Mouse (Mus musculus) midbrain, embryonic 11.5 days (tissue): ENCODE data around the gene Gtf2f1. TPM values are rescaled to one million over a fixed set of nuclear protein-coding genes. Genes with fewer than 3 reads are reported as not detected.

Source experiments
- ATAC-seq: fragments of 200-750 bp; cut with Nextera tagmentation; 2 replicates; pipeline ENCODE4 v1.8.0; 2017; ENCODE audit warnings: moderate TSS enrichment, moderate library complexity; ENCODE audit not compliant: low FRiP score
- DNase-seq: peaks from one replicate; pipeline ENCODE4 v3.0.0; 2015; ENCODE audit warnings: low spot score; ENCODE audit errors: missing footprints
- H3K27ac ChIP-seq: fragments of 300-500 bp; sonication (generic); 2 replicates; pipeline ENCODE4 v1.5.1; 2014; ENCODE audit warnings: low read depth, low read length
- H3K27me3 ChIP-seq: fragments of 300-500 bp; sonication (generic); 2 replicates; pipeline ENCODE4 v1.6.1; 2014; ENCODE audit warnings: mild to moderate bottlenecking, low read length, moderate library complexity, mixed read lengths; ENCODE audit not compliant: control insufficient read depth, insufficient read depth
- H3K36me3 ChIP-seq: fragments of 300-500 bp; sonication (generic); 2 replicates; pipeline ENCODE4 v1.6.1; 2014; ENCODE audit warnings: mild to moderate bottlenecking, low read length, moderate library complexity, mixed read lengths; ENCODE audit not compliant: control insufficient read depth, insufficient read depth
- H3K4me1 ChIP-seq: fragments of 300-500 bp; sonication (generic); 2 replicates; pipeline ENCODE4 v1.6.1; 2014; ENCODE audit warnings: low read length; ENCODE audit not compliant: control insufficient read depth, insufficient read depth
- H3K4me2 ChIP-seq: fragments of 300-500 bp; sonication (generic); 2 replicates; pipeline ENCODE4 v1.6.1; 2014; ENCODE audit warnings: mild to moderate bottlenecking, moderate library complexity
- H3K4me3 ChIP-seq: fragments of 300-500 bp; sonication (generic); 2 replicates; pipeline ENCODE4 v1.5.1; 2014; ENCODE audit warnings: low read depth, low read length
- H3K9ac ChIP-seq: fragments of 300-500 bp; sonication (generic); 2 replicates; pipeline ENCODE4 v1.6.1; 2014; ENCODE audit warnings: low read length
- H3K9me3 ChIP-seq: fragments of 300-500 bp; sonication (generic); 2 replicates; pipeline ENCODE4 v1.6.1; 2016; ENCODE audit warnings: low read length; ENCODE audit not compliant: control insufficient read depth
- WGBS: fragments of 180-500 bp; shearing (Covaris S2); extraction: QIAGEN DNeasy Blood & Tissue Kit; methylation state at CpG from one replicate; pipeline ENCODE4 v1.1.7; 2014; 5-methylcytosine and 5-hydroxymethylcytosine counted together
- polyA plus RNA-seq: library from polyadenylated mRNA; unstranded; fragments of >200 nt; fragmentation: Nextera tagmentation; extraction: Ambion mirVana; gene quantifications from 2 replicates; pipeline ENCODE4 v1.2.1, GENCODE M21; 2014

Gtf2f1 gene
- polyA plus RNA-seq, 1 experiment from 2014 or later, result 76.0 TPM

- no peak for DNase-seq
- 74% methylated on average over 3 of the region's 3 CpGs for WGBS
- no peak for ATAC-seq
- H3K4me1 ChIP-seq, result no peaks in the 10 kb centered on the region
- no peak overlapping the region for H3K4me2 ChIP-seq
- H3K27ac ChIP-seq, result no peak overlapping the region
- no peak overlapping the region for H3K4me3 ChIP-seq
- H3K36me3 ChIP-seq, result no peaks in the 10 kb centered on the region
- H3K9me3 ChIP-seq, result no peaks in the 10 kb centered on the region
- H3K9ac ChIP-seq, result no peak overlapping the region
- no peaks in the 10 kb centered on the region for H3K27me3 ChIP-seq
These were observed 41.8 kb downstream of the Gtf2f1 start for GRCm38 (mm10) chr17:56969321-56969720.

DNA sequence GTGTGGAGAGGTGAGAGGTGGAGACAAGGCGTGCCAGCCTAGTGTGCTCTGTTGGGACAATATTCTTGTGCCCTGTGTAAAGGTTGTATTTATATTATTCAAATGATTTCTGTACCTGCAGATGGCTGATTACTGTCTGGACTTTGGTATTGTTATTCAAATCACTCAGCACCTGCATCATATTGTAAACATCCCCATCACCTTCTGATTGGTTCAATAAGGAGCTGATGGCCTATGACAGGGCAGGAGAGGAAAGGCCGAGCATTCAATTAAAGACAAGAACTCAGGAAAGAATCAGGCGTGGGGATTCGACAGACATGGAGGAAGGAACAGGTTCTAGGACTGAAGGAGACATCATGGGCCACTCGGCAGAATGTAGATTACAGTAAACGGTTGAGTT is 47.4 kb downstream of the Gtf2f1 start:
- 73% methylated on average over 6 of the region's 6 CpGs for WGBS
- H3K9ac ChIP-seq, result no peak overlapping the region
- no peaks in the 10 kb centered on the region for H3K36me3 ChIP-seq
- ATAC-seq (no peak), DNase-seq (no peak)
- no peaks in the 10 kb centered on the region for H3K9me3 ChIP-seq
- H3K4me2 ChIP-seq, result no peak overlapping the region
- H3K4me3 ChIP-seq, result no peak overlapping the region
- no peak overlapping the region for H3K27ac ChIP-seq
- H3K27me3 ChIP-seq, result no peaks in the 10 kb centered on the region
- H3K4me1 ChIP-seq, result no peaks in the 10 kb centered on the region

DNA sequence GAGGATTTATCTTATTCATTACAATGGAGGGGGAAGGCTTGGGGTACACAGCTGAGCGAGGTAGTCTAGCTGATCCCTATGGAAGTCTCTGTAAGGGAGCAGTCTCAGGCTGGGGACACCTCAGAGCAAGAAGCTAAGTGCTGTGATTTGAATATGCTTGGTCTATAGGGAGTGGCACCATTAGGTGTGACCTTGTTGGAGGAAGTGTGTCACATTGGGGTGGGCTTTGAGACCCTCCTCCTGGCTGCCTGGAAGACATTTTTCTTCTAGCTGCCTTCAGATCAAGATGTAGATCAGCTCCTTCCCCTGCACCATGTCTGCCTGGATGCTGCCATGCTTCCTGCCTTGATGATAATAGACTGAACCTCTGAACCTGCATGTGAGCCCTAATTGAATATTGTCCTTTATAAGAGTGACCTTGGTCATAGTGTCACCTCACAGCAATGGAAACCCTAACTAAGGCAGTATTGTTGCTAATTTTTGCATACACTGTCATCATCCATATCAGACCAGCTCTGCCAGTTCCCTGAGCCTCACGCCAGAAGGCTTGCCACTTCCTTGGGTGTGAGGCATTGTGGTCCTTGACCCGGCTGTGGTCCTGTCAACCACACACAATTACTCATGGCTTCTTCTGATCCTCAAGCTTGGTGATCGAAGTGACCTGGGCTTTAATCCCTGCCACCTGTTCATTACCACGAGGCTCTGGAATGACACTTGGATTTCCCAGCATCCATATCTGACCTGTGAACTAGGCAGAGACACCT is 48.3 kb downstream of the Gtf2f1 start:
- H3K4me2 ChIP-seq, result no peak overlapping the region
- no peak overlapping the region for H3K4me3 ChIP-seq
- no peaks in the 10 kb centered on the region for H3K4me1 ChIP-seq
- H3K27me3 ChIP-seq, result no peaks in the 10 kb centered on the region
- no peak overlapping the region for H3K9ac ChIP-seq
- H3K27ac ChIP-seq, result no peak overlapping the region
- no peaks in the 10 kb centered on the region for H3K9me3 ChIP-seq
- DNase-seq (no peak), ATAC-seq (no peak)
- 82% methylated on average over 5 of the region's 5 CpGs for WGBS
- H3K36me3 ChIP-seq, result no peaks in the 10 kb centered on the region

GRCm38 (mm10) chr17:56961880-56962279 is 49.2 kb downstream of the Gtf2f1 start:
- DNase-seq (no peak), ATAC-seq (no peak)
- Histone ChIP-seq H3K9me3 (no peaks in the 10 kb centered on the region), H3K27ac (no peak overlapping the region), H3K4me1 (no peaks in the 10 kb centered on the region), H3K4me2 (no peak overlapping the region), H3K27me3 (no peaks in the 10 kb centered on the region), H3K4me3 (no peak overlapping the region), H3K9ac (no peak overlapping the region), H3K36me3 (no peaks in the 10 kb centered on the region)
- WGBS, result 89% methylated on average over 4 of the region's 4 CpGs

GRCm38 (mm10) chr17:56958667-56959066 is 52.4 kb downstream of the Gtf2f1 start:
- no peak overlapping the region for H3K4me3 ChIP-seq
- H3K9ac ChIP-seq, result no peak overlapping the region
- no peak overlapping the region for H3K4me2 ChIP-seq
- no peaks in the 10 kb centered on the region for H3K9me3 ChIP-seq
- no peak overlapping the region for H3K27ac ChIP-seq
- H3K36me3 ChIP-seq, result no peaks in the 10 kb centered on the region
- DNase-seq (no peak), ATAC-seq (no peak)
- no peaks in the 10 kb centered on the region for H3K27me3 ChIP-seq
- no peaks in the 10 kb centered on the region for H3K4me1 ChIP-seq
- 83% methylated on average over 4 of the region's 4 CpGs for WGBS

GRCm38 (mm10) chr17:56957763-56958429 is 53.2 kb downstream of the Gtf2f1 start:
- H3K4me1 ChIP-seq, result no peaks in the 10 kb centered on the region
- WGBS, result 37% methylated on average over 11 of the region's 11 CpGs
- no peak overlapping the region for H3K9ac ChIP-seq
- H3K4me2 ChIP-seq, result no peak overlapping the region
- no peaks in the 10 kb centered on the region for H3K27me3 ChIP-seq
- ATAC-seq (no peak), DNase-seq (no peak)
- H3K36me3 ChIP-seq, result no peaks in the 10 kb centered on the region
- no peaks in the 10 kb centered on the region for H3K9me3 ChIP-seq
- no peak overlapping the region for H3K27ac ChIP-seq
- no peak overlapping the region for H3K4me3 ChIP-seq

DNA sequence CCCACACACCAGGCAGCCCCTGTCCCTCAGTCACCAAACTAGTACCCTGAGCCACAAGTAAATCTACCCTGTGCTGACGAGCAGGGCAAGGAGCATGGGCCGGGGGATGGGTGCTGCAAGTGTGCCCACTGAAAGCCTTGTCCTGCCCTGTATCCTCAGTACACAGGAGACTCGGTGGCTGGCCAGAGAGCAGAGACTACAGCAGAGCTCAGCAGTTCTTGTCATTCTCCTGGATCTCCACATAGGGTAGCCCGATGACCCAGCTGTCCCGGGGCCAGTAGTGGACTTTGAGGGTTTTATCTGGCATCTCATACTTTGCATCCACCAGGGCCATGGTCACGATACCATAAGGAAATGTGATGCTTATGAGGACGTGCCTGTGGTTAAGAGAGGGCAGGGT is 56.2 kb downstream of the Gtf2f1 start:
- Histone ChIP-seq H3K9me3 (no peaks in the 10 kb centered on the region), H3K4me1 (no peaks in the 10 kb centered on the region), H3K9ac (no peak overlapping the region), H3K4me2 (no peak overlapping the region), H3K27ac (no peak overlapping the region), H3K36me3 (no peaks in the 10 kb centered on the region), H3K27me3 (no peaks in the 10 kb centered on the region), H3K4me3 (no peak overlapping the region)
- WGBS, result 90% methylated on average over 7 of the region's 7 CpGs
- DNase-seq, result no peak
- ATAC-seq, result no peak

Other genes with a start within 250 kb of the Gtf2f1 start
- gene Dus3l, start 246.5 kb downstream of the Gtf2f1 start, polyA plus RNA-seq, result 31.5 and 34.6 TPM in 2 replicates
- gene Prr22, start 241.0 kb downstream of the Gtf2f1 start, polyA plus RNA-seq, result 0.54 and 1.0 TPM in 2 replicates
- 4.6 and 4.8 TPM in 2 replicates for gene Rfx2, start 180.3 kb downstream of the Gtf2f1 start, polyA plus RNA-seq
- gene Acsbg2, start 136.8 kb downstream of the Gtf2f1 start, polyA plus RNA-seq, result not detected in 2 replicates
- gene 1700061G19Rik, start 135.8 kb downstream of the Gtf2f1 start, polyA plus RNA-seq, result 0.11 and 0.25 TPM in 2 replicates
- 26.3 and 29.0 TPM in 2 replicates for gene Mllt1, start 75.9 kb downstream of the Gtf2f1 start, polyA plus RNA-seq
- gene Acer1, start 29.2 kb downstream of the Gtf2f1 start, polyA plus RNA-seq, result not detected in 2 replicates
- 131 and 137 TPM in 2 replicates for gene Clpp, start 21.0 kb downstream of the Gtf2f1 start, polyA plus RNA-seq
- gene Alkbh7, start 13.9 kb downstream of the Gtf2f1 start, polyA plus RNA-seq, result 34.1 and 36.4 TPM in 2 replicates
- 0.97 TPM in 1 of 2 replicates, not detected in the other for gene Pspn, start 11.3 kb downstream of the Gtf2f1 start, polyA plus RNA-seq
- gene Gm17949, start 181 bp upstream of the Gtf2f1 start, polyA plus RNA-seq, result 0.19 and 0.32 TPM in 2 replicates
- 42.3 and 44.9 TPM in 2 replicates for gene Khsrp, start 20.2 kb upstream of the Gtf2f1 start, polyA plus RNA-seq
- not detected in 2 replicates for gene Slc25a41, start 30.4 kb upstream of the Gtf2f1 start, polyA plus RNA-seq
- 0.80 and 1.2 TPM in 2 replicates for gene Crb3, start 47.8 kb upstream of the Gtf2f1 start, polyA plus RNA-seq
- 14.2 and 16.5 TPM in 2 replicates for gene Slc25a23, start 48.6 kb upstream of the Gtf2f1 start, polyA plus RNA-seq
- gene Dennd1c, start 67.2 kb upstream of the Gtf2f1 start, polyA plus RNA-seq, result 2.2 and 2.7 TPM in 2 replicates
- 167 and 171 TPM in 2 replicates for gene Tubb4a, start 76.5 kb upstream of the Gtf2f1 start, polyA plus RNA-seq
- 8.1 and 9.0 TPM in 2 replicates for gene Tnfsf9, start 94.0 kb upstream of the Gtf2f1 start, polyA plus RNA-seq
- gene Cd70, start 138.5 kb upstream of the Gtf2f1 start, polyA plus RNA-seq, result 0.16 and 0.40 TPM in 2 replicates
- 0.07 and 0.11 TPM in 2 replicates for gene Tnfsf14, start 182.9 kb upstream of the Gtf2f1 start, polyA plus RNA-seq
- 0.19 and 0.68 TPM in 2 replicates for gene C3, start 216.8 kb upstream of the Gtf2f1 start, polyA plus RNA-seq
- gene Gpr108, start 237.2 kb upstream of the Gtf2f1 start, polyA plus RNA-seq, result 19.7 and 24.5 TPM in 2 replicates
- 21.2 and 23.6 TPM in 2 replicates for gene Trip10, start 238.2 kb upstream of the Gtf2f1 start, polyA plus RNA-seq